Mouse (Mus musculus) midbrain, embryonic 13.5 days (tissue): Measurements from ENCODE around the gene AL607142.1. TPM values are rescaled to one million over a fixed set of nuclear protein-coding genes. Genes with fewer than 3 reads are reported as not detected.

Source experiments
- polyA plus RNA-seq: library from polyadenylated mRNA; unstranded; fragments of >200 nt; fragmentation: Nextera tagmentation; extraction: Ambion mirVana; gene quantifications from 2 replicates; pipeline ENCODE4 v1.2.1, GENCODE M21; 2015

AL607142.1 gene
- polyA plus RNA-seq, 1 experiment from 2014 or later, result not detected

Other genes starting within 250 kb of the AL607142.1 start
- not detected in 2 replicates for gene Edn2, start 96.2 kb downstream of the AL607142.1 start, polyA plus RNA-seq
- 0.69 and 0.77 TPM in 2 replicates for gene Foxo6, start 222.4 kb downstream of the AL607142.1 start, polyA plus RNA-seq